Mouse (Mus musculus) E14TG2a.4 (cell line): ENCODE results near the gene Pdlim5.
A peak's percentile ranks its signal among the peaks of the same experiment; 100 is the strongest.
"Not testable (repeated sequence)": the region's sequence is repeated elsewhere in the genome, so short reads cannot be mapped to it uniquely, and the experiment has no call there.

Experiments
- H3K27me3 ChIP-seq: 2 replicates; pipeline ENCODE4 v1.6.1; 2014; ENCODE audit warnings: low read length, control low read depth; ENCODE audit not compliant: insufficient read depth
- H3K36me3 ChIP-seq: 2 replicates; pipeline ENCODE4 v1.6.1; 2014; ENCODE audit warnings: low read length, control low read depth; ENCODE audit not compliant: insufficient read depth
- H3K4me1 ChIP-seq: replicated peaks from 2 replicates; pipeline ENCODE4 v1.6.1; 2014; ENCODE audit warnings: low read depth, low read length, control low read depth
- H3K4me3 ChIP-seq: replicated peaks from 2 replicates; pipeline ENCODE4 v1.5.1; 2014; ENCODE audit warnings: mild to moderate bottlenecking, low read length
- H3K9me3 ChIP-seq: 2 replicates; pipeline ENCODE4 v1.6.1; 2014; ENCODE audit warnings: low read length, control low read depth
- CTCF ChIP-seq: conservative IDR thresholded peaks from 2 replicates; pipeline ENCODE4 v1.5.1; 2014; ENCODE audit warnings: low read length
- NANOG ChIP-seq: IDR thresholded peaks from 2 replicates; pipeline ENCODE4 v1.6.1; 2014; ENCODE audit warnings: borderline replicate concordance, low read length, mixed read lengths
- POU5F1 ChIP-seq: IDR thresholded peaks from 2 replicates; pipeline ENCODE4 v1.6.1; 2014; ENCODE audit warnings: low read length, borderline replicate concordance

Gene Pdlim5

GRCm38 (mm10) chr3:142212821-142213220 lies 182.7 kb downstream of the Pdlim5 start:
- Histone ChIP-seq H3K27me3 (no peaks in the 10 kb centered on the region), H3K4me3 (no peak overlapping the region), H3K4me1 (no peaks in the 10 kb centered on the region), H3K36me3 (no peaks in the 10 kb centered on the region), H3K9me3 (no peaks in the 10 kb centered on the region)
- TF ChIP-seq POU5F1, result no peak
- TF ChIP-seq NANOG, result no peak
- TF ChIP-seq CTCF, result no peak

DNA sequence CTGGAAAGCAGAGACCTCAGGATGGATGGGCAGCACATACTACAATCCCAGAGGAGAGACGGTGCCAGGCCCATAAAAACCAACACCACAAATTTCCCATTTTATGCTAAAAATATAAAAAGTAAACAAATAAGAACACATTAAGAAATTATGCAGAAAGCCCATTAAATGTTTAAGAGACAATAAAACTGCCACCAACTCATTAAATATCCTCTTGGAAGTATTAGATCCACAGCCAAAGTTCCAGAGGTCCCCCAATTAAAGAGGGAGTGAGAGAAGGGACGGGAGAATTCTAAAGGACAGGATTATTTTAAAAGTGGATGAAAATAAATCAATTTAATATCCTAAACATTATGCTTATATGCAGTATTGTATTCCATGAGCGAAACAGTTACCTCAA lies 183.3 kb downstream of the Pdlim5 start:
- no peaks in the 10 kb centered on the region for H3K36me3 ChIP-seq
- H3K4me1 ChIP-seq, result no peaks in the 10 kb centered on the region
- H3K9me3 ChIP-seq, result no peaks in the 10 kb centered on the region
- TF ChIP-seq POU5F1 (no peak), NANOG (no peak), CTCF (no peak)
- H3K4me3 ChIP-seq, result no peak overlapping the region
- no peaks in the 10 kb centered on the region for H3K27me3 ChIP-seq

- no peaks in the 10 kb centered on the region for H3K9me3 ChIP-seq
- H3K4me1 ChIP-seq, result no peaks in the 10 kb centered on the region
- no peaks in the 10 kb centered on the region for H3K27me3 ChIP-seq
- no peak overlapping the region for H3K4me3 ChIP-seq
- TF ChIP-seq POU5F1 (no peak), NANOG (no peak), CTCF (no peak)
- H3K36me3 ChIP-seq, result no peaks in the 10 kb centered on the region
These were observed 185.5 kb downstream of the Pdlim5 start for GRCm38 (mm10) chr3:142209981-142210380.

DNA sequence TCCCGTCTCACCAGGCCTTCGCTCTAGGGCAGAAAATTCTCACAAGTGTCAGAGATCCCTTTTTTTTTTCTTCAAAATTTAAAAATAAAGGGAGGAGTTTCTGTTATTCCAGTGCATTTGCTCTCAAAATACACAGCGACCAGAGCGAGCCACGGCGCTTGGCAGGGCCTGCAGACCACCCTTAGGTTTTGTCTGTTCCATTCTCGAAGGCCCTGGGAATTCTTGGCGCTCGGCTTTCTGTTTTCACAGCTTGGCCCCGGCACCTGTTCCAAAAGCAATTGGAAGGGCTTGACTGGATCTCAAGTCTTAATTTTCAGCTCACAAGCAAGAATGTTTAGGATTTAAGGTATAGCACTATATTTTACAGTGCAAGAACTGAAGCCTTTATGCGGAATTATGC lies 186.4 kb downstream of the Pdlim5 start:
- TF ChIP-seq CTCF (no peak), NANOG (no peak), POU5F1 (no peak)
- Histone ChIP-seq H3K27me3 (no peaks in the 10 kb centered on the region), H3K36me3 (no peaks in the 10 kb centered on the region)

GRCm38 (mm10) chr3:142207488-142207887 lies 188.0 kb downstream of the Pdlim5 start:
- Histone ChIP-seq H3K36me3 (no peaks in the 10 kb centered on the region), H3K9me3 (no peaks in the 10 kb centered on the region), H3K27me3 (no peaks in the 10 kb centered on the region), H3K4me1 (no peaks in the 10 kb centered on the region), H3K4me3 (no peak overlapping the region)
- no peak for TF ChIP-seq CTCF
- no peak for TF ChIP-seq POU5F1
- no peak for TF ChIP-seq NANOG

More for the DNA sequence above, 186.4 kb downstream of the Pdlim5 start:
- Histone ChIP-seq H3K4me1 (no peaks in the 10 kb centered on the region), H3K4me3 (no peak overlapping the region), H3K9me3 (no peaks in the 10 kb centered on the region)

GRCm38 (mm10) chr3:142206316-142206715 lies 189.2 kb downstream of the Pdlim5 start:
- no peak overlapping the region for H3K4me3 ChIP-seq
- H3K4me1 ChIP-seq, result no peaks in the 10 kb centered on the region
- no peaks in the 10 kb centered on the region for H3K9me3 ChIP-seq
- TF ChIP-seq POU5F1 (no peak), NANOG (no peak)
- H3K36me3 ChIP-seq, result no peaks in the 10 kb centered on the region
- H3K27me3 ChIP-seq, result no peaks in the 10 kb centered on the region

DNA sequence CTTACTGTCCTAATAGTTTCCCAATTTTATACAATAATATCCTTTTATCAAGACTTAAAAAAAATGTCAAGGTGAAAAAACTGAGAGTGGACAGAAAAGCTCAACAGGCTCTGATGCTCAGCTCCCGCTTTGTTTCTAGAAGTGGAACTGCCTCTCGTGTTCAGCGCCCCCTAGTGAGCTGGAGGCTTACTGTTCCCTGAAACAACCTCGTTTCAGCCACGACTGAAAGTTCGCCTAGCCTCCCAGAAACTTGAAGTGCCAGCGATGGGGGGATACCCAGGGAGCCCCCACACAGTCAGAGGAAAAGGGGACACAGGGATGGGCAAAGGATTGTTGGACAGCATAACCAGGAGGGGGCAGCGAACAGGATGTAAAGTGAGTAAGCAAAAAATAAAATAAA lies 199.4 kb downstream of the Pdlim5 start:
- H3K36me3 ChIP-seq, result no peaks in the 10 kb centered on the region
- H3K4me1 ChIP-seq, result no peaks in the 10 kb centered on the region
- peaks cover 5% of the 10 kb centered on the region for H3K9me3 ChIP-seq
- no peak overlapping the region for H3K4me3 ChIP-seq
- no peak for TF ChIP-seq NANOG
- peak; percentile 48 for TF ChIP-seq CTCF
- no peaks in the 10 kb centered on the region for H3K27me3 ChIP-seq

- H3K9me3 ChIP-seq, H3K4me1 ChIP-seq, H3K27me3 ChIP-seq, H3K36me3 ChIP-seq, H3K4me3 ChIP-seq: not testable (repeated sequence)
- peak; percentile 12; the same call in 1 of the 2 replicates for TF ChIP-seq NANOG
These were observed 203.9 kb downstream of the Pdlim5 start for GRCm38 (mm10) chr3:142191627-142192026.
